Mouse (Mus musculus) retina, embryonic 14.5 days (tissue): ENCODE results near the gene Gm17018.

Experiments used
- DNase-seq: peaks from one replicate; pipeline ENCODE4 v3.0.0-alpha.2; 2015; ENCODE audit warnings: low spot score

Gm17018 gene

GRCm38 (mm10) chr19:45549128-45549915 lies 11.1 kb upstream of the Gm17018 start:
- DNase-seq: peak; percentile 60

DNA sequence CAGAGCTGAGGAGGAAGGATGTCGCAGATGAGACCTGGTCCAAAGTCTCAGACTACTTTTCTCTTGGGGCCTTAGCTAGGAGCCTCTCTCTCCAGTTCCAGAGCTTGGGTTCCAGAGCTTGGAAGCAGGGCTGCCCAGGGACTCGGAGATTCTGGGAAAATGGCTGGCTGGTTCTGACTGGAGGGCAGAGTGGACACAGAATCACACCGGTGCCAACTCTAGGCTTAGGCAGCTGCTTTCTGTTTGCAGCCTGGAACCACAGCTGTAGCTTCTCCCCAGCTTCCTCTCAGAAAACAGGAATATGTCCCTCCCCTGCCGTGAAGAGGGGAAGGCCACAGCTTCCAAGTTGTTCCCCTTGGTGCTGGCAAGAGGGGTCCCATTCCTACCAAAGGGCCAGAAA lies 10.5 kb upstream of the Gm17018 start:
- no peak for DNase-seq

DNA sequence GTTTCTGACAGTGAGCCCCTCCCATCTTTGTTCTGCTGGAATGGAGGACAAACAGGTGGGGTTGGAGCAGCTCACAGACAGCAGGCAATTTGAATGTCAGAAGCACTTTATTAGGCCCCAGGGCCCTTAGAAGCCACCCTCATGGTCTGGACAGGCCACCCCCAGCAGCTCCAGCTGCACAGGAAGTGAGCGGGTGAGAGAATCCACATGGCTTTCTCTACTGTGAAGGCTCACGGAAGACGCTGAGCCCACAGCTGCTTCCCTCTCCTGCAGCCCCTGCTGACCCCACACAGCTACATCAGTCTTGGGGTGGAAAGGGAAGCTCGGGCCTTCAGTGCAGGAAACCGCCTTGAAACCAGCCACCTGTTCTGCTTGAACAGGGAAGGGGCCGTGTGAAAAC lies 8.2 kb upstream of the Gm17018 start:
- no peak for DNase-seq

DNA sequence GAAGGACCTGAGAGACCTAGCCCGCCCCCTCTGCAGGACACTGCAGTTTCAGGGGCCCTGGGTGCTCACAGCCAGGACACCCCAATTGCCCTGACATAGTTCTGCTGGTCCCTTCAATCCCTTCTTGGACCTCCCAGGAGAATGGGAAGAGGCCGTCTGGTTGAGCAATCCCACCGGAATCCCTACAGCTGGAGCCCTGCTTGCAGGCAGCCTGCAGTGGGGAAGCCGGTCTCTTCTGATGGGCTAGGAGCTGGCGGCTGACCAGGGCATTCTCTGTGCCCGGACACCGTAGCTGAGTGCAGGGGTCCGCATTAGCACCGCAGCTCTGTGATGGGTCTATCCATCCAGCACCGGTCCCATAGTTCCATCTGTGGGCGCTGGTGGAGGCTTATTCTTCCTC lies 6.3 kb upstream of the Gm17018 start:
- DNase-seq: no peak

DNA sequence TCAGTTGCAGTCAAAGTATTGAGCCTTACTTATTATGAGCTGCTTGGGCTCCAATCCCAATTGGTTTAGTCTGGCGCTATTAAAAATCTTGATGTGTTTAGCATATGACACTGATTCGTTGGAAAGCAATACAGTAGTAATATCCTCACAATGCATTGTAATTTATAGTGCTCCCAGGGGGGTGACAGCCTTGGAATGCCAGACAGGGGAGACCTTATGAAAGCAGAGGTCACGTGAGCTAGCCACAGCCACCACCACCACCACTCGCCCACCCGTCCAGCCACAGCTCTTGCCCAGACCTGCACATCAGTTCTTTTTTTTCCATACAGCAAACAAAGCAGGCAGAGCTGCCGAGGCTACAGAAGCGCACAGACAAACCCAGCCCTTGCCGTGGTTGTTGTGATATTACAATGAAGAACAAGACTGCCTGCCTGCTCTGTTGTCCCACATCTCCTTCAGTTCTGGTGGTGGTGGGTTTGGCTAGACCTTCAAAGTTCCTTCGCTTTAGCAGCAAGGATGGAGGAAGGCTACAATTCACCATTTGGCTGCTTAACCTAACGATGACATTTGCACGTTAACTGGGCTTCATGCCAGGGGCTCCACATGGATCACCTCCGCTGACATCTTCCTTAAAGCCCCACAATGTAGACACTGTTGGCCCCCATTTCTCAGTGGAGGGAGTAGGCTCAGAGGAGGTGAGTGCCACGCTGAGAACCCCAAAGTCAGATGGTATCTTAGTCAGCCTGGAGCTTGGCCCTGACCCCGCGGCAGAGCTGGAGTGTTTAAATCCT lies 5.7 kb downstream of the Gm17018 start:
- DNase-seq: no peak

GRCm38 (mm10) chr19:45567367-45567766 lies 7.0 kb downstream of the Gm17018 start:
- DNase-seq: peak; percentile 30

DNA sequence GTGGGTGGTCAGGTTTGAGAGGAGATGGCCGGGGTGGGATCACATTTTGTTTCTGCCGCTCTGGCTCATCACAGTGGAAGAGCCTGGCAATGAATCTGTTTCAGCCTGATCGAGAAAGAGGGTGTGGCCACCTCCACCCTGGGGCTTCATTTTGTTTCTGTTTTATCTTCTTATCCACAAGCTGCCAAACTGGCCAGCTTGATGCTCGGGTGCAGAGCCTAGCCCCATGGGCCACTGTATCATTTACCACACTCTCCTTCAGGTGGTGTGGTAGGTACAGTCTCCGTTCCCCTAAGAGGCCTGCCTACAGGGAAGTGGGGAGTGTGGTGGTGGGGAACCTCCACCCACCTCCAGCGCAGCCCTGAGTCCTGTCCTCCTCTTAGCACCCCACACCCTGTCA lies 12.6 kb downstream of the Gm17018 start:
- no peak for DNase-seq

GRCm38 (mm10) chr19:45573861-45574267 lies 13.4 kb downstream of the Gm17018 start:
- peak; percentile 87 for DNase-seq

DNA sequence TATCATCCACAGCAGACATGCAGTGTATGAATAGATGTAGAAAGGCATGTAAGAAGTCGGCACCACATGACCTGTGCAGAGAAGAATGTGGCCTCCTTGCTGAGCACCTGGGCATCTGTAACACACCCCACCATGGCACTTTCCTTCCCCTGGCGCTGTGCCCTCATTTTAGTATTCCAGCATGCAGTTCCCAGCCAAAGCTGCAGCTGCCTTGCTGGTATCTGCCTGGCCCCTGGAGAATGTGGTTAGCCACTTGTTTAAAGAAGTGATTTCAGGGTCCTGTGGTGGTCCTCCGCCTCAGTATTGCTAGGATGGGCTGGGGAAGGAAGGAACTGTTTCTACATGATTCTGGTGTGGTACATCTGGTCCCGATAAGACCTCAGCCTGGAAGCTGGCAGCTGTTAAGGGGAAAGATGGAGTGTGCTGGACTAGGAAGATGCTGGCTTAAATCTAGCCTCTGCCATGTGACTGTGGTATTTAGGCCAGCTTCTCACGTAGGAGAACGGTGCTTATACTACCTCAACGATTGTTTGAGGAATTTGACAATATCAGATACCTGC lies 14.0 kb downstream of the Gm17018 start:
- no peak for DNase-seq

- DNase-seq: no peak
Measured at GRCm38 (mm10) chr19:45574941-45575631, 14.7 kb downstream of the Gm17018 start.

- no peak for DNase-seq
Measured at GRCm38 (mm10) chr19:45575632-45576001, 15.2 kb downstream of the Gm17018 start.

DNA sequence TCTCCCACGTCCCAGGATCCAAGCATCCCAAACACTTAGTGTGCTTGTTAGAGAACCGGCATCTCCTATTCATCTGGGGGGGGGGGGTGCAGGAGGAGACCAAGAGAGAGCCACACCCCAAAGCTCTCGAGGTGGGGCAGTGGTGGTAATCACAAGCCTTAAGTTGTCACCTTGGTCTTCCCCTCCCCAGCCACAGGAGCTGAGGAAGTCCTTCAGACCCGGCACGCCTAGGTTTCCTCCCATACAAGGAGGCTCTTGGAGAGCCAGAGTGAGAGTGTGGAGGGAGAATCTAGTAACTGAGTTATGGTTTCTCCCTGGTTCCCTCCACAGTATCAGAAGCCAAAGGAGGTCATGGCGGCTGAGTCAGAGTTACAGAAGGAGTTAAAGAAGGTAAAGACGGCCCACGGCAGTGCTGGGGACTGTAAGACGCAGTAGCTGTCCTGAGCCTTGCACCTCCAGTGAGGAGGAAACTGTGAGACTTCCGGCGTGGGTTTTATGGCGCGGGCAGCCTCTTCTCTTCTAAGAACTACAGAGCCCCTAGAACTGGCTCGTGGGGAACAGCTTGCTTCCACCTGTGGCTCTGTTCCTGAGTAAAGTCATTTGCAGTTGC lies 16.8 kb downstream of the Gm17018 start:
- no peak for DNase-seq

DNA sequence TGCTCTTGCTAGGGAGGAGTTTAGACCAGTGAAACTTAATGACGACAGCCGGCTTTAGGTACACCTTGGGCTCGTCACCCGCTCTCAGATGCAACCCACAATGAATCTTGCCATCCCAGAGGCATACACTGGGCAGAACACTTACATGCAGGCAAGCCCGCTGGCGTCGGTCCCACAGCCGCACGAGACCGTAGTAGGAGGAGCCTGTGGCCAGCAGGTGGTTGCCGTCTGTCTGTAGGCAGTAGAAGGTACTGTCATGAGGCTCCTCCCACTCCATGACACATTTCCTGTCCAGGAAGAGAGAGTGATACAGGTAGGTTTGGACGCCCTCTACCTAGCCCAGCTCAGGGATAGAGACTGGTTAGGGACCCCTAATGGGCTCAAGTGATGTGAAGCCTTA lies 18.6 kb downstream of the Gm17018 start:
- no peak for DNase-seq

DNA sequence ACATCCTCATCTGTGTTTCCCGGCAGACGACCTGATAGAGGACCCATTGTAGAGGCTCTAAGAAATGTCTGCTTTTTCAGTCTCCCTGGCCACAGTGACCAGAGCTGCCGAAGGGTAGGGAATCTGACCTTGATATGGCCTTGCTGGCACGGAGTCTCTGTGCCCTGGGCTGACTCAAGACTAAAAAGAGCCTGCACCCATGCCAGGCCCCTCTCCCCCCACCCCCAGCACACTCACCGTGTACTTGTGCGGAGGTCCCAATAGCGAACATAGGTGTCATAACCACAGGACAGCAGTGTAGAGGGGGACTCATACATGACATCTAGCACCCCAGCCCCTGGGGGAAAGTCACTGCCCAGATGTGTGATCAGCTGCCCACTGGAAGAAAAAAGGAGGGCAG lies 19.0 kb downstream of the Gm17018 start:
- DNase-seq: no peak

- no peak for DNase-seq
Measured at GRCm38 (mm10) chr19:45580235-45580634, 19.8 kb downstream of the Gm17018 start.

GRCm38 (mm10) chr19:45581257-45581656 lies 20.8 kb downstream of the Gm17018 start:
- DNase-seq: peak; percentile 69

GRCm38 (mm10) chr19:45582161-45582560 lies 21.7 kb downstream of the Gm17018 start:
- DNase-seq: no peak

- DNase-seq: no peak
Measured at GRCm38 (mm10) chr19:45583136-45583535, 22.7 kb downstream of the Gm17018 start.

DNA sequence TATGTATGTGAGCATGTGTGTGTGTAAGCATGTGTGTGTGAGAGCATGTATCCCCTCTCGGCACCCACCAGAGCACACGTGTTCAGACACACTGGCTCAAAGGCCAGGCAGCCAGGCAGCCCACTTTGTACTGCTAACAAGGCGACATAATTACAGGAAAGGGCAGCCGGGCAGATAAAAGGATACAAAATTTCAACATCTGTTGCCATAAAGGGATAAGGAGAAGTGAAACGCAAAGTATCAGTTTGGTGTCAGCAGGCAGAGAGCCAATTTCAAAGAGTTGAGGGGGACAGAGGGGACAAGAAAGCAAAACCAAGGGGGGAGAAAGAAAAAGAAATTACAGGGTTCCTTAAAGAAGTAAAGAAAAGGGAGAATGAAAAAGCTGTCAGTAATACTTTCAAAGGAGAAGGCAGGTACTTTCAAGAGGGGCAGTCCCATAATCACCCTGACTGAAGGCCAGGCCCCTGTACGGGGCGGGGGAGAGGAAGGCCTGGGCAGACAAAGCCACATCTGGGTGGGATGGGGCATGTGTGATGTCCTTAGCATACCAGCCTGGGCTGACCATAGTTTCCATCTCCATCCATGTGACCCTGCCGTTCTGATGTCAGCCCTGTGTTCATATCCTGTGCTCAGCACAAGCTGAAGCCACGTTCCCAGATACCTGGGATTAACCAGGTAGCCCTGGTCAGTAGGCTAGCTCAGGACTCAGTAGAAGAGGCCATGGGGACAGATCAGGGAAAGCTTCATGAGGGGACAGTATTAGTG lies 24.6 kb downstream of the Gm17018 start:
- DNase-seq: no peak

GRCm38 (mm10) chr19:45586850-45587249 lies 26.4 kb downstream of the Gm17018 start:
- DNase-seq: no peak
